Mouse (Mus musculus) mature B cell (primary cell): ENCODE data around the gene Slc9b1.

ENCODE experiments used
- in situ Hi-C: fragments of 300-500 bp; cut with MboI; formaldehyde crosslinking; loops from 2 replicates; pipeline ENCODE4 v1.14.3; 2019

Slc9b1 gene

DNA sequence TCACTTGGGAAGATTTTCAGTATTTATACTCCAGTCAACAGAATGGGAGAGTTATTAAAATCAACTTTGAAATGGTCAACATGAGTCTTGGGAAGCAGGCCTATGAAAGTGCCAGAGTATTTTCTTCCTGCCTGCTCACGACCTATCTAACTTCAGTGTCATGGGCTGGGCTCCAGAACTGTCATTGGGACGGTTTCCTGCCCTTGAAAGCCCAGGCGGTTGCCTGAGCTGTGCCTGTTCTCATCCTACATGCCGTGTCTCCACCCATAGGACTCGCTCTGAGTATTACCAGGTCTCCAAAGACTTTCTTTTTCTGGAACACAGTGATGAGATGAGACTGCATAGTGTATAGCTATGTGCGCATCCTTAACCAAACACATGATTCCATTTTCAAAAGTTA is 45.4 kb downstream of the Slc9b1 start:
- in situ Hi-C loops: no loop called here

DNA sequence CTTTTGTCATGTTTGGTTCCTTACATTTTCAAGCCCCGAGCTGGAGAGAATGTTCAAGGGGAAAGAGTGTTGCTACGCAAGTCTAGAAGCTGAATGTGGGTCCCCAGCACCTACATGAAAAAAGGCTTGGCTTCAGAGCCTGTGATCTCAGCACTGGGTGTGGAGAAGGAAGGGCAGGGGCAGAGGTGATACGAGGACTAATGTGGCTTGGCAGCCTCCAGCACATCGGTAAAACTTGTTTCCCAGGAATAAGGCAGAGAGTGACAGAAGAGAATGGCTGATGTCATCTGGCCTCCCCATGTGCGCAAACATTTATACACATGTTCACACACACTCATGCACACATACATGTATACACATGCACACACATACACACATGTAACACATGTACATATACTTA is 47.3 kb downstream of the Slc9b1 start:
- in situ Hi-C loops: no loop called here

DNA sequence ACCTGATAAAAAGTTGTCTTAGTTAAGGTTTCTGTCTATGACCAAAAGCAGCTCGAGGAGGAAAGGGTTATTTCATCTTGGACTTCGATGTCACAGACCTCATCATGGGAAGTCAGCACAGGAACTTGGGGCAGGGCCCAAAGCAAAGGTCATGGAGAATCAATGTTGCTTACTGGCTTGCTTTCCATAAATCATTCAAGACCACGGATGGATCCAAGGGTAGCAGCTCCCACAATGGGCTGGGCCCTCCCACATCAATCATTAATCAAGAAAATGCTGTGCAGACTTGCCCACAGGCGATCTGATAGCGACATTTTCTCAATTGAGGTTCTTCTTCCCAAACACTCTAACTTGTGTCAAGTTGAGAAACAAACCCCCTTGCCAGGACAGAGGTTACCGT is 48.3 kb downstream of the Slc9b1 start:
- in situ Hi-C loops: no loop called here

- in situ Hi-C loops: no loop called here
Measured at GRCm38 (mm10) chr3:135397112-135397511, 49.3 kb downstream of the Slc9b1 start.

DNA sequence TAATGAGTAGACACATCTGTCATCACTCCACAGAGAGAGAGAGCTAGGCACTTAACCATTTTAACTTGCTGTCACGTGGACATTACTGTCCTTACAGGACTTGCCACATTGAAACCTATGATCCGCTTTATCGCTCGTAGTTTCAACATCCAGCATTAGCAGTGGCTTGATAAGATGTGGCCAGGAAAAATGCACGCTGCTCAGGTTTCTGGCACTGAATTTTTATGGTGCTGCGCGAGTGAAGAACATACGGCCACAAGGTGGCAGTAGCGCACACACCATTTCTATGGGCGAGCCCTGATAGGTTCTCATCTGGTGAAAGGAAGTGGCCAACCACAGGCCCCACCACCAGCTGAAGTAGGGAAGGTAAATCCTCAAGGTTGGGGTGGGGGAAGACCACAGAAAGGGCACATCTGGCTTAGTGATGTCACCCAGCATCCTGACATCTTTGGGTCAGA is 54.4 kb downstream of the Slc9b1 start:
- in situ Hi-C loops: no loop called here

DNA sequence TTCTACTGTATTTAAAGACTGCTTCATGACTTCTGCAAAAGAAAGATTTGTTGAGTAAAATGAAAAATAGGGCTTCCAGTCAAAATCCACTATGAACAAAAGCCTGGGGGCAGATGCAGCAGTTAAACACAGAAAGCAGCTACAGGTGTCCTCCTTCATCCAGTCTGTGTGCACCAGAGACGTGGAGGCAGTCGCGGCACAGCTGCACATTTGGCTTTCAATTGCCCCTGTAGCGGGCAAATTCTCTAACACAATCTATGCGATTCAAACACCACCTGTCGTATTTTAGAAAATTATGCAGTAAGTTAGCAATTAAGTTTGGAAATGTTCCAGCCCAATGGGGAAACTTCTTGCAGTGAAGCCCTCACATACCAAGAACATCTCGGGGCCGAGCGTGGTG is 55.4 kb downstream of the Slc9b1 start:
- in situ Hi-C loops: no loop called here

DNA sequence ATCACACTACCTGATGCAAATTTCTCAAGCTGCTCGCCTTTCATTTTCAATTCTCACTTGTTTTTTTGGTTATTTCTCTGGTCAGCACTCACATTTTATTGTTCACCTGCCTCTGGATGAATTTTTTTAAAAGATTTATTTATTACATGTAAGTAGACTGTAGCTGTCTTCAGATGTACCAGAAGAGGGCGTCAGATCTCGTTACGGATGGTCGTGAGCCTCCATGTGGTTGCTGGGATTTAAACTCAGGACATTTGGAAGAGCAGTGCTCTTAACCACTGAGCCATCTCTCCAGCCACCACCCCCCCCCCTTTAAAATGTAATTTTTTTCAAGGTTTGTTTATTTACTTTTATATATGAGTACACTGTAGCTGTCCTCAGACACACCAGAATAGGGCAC is 56.0 kb downstream of the Slc9b1 start:
- in situ Hi-C loops: no loop called here

GRCm38 (mm10) chr3:135404599-135404998 is 56.8 kb downstream of the Slc9b1 start:
- in situ Hi-C loops: no loop called here

DNA sequence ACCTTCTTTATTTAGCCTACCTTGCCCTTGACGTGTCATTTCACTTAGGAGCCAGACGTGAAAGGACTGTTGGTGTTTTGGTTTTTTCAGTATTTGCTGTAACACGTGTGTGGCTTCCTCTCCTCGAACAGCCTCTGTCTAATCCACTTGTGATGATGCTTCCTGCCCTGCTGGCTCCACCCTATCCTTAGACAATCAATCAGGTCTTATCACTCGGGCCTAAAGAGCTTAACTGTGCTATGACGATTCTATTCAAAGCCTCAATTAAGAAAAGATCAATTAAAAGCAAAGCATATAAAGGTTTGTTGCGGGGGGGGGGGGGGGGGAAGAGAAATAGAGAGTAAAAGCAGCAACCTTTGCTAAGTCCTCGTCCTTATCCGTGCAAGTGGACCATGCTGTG is 59.5 kb downstream of the Slc9b1 start:
- in situ Hi-C loops: no loop called here

- in situ Hi-C loops: no loop called here
Measured at GRCm38 (mm10) chr3:135409219-135409618, 61.4 kb downstream of the Slc9b1 start.

DNA sequence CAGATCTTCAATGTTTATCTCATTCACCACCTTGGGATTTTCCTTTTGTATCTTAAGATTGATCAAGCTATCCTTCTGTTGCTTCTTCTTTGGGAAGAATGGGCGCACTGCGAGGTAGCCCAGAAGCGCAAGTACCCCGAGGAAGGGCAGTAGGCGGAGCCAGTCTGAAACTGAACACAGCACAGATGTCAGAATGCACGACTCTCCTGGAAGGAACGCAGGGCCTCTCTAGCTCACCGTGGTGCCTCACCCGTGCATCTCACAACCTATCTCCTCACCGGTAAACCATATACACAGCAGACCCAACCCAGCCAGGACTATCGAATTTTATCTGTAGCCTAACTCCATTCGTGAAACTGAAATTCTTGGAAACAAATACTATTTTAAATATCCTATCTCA is 63.2 kb downstream of the Slc9b1 start:
- in situ Hi-C loops: no loop called here

DNA sequence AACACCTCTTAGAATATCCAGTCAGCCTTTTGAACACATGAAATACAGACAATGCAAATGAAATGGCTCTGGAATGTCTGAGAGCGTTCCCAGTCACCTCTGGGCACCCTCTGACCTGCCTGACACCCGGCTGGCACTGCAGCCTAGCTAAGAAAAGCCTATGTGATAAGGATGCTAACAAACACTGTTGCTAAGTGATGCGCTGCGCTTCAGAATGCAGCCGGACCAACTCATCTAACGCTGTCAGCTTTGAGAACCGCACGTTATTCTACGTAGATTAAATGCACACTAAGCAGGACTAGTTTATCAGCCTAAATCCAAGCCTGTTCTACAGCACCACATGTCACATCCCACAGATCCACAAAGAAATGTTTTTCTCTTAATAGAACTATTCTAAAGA is 64.0 kb downstream of the Slc9b1 start:
- in situ Hi-C loops: no loop called here

DNA sequence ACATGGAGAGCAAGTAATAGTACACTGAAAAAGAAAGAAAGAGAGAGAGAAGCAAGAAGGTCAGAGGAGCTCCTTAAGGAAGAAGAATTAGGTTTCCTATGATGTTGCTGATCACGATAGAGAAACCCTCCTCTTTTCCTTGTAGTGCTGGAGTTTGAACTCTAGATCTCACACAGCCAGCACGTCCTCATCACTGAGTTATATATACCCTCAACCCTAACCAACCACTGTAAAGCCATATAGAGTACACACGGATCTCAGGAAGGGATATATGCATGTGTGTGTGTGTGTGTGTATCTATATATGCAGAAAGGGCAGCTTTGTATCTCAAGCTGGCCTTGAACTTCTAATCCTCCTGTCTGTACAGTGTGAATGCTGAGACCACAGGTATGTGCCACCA is 69.4 kb downstream of the Slc9b1 start:
- in situ Hi-C loops: no loop called here

DNA sequence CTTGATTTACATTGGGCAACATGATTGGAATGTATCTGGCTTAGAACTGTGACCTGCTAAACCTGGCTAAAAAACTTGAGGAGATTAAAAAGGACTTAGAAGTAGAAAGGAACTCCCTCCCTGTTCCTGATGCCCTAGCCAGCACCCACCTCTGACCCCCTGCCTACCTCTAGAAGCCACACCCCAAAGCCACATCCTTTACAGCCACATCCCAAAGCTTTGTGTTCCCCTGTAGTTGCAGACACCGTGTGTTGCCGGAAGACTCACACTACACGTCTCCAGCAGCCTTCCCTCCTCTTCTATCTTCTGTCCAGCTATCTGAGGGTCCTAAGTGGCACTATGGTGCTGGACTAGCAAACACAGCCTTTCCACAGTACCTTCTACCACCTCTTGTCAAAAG is 70.0 kb downstream of the Slc9b1 start:
- in situ Hi-C loops: no loop called here

DNA sequence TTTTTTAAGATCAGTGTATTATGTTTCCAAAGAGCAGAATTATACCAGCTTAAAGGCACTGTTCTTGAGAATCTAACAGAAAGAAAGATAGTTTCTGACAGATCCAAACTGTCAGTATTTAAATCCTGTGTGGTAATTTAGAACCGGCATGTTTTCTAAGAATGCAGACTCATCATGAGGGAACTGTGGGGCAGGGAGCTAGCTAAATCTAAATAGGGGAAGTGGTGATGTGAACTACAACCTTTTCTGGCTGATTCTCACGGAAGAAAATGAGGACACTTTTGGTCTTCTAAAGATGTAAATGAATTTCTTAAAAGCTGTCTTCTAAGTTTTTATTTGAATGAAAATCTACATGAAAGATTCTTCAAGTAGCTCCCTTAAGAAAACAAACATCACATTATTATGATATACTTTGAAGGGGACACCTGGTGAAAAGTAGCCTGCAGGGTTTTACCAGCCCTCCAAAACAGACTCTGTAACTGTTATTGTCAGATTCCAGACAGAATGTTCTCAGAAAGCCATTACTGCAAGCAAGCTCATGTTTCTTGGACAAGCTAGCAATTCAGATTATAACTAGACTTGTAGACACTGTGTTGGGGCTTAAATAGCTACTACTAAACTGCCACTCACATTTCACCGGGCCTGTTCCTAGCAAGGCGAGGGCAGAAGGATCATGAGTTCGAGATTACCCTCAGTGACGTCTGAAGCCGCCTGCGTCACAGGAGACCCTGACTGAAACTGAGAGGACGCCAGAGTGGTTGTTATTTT is 72.9 kb downstream of the Slc9b1 start:
- in situ Hi-C loops: no loop called here

DNA sequence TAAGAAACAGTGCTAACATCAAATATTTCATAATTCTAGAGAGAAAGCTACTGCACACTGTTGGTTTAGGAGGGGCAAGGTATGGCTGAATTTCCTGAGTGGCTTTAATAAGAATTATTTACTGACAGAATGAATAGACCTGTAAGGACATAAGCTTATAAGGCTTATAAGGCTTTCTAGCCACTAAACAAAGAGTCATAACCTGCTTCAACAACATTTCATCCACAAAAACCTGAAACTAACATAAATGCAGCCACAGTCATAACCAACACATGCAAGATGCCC is 73.4 kb downstream of the Slc9b1 start:
- in situ Hi-C loops: no loop called here

DNA sequence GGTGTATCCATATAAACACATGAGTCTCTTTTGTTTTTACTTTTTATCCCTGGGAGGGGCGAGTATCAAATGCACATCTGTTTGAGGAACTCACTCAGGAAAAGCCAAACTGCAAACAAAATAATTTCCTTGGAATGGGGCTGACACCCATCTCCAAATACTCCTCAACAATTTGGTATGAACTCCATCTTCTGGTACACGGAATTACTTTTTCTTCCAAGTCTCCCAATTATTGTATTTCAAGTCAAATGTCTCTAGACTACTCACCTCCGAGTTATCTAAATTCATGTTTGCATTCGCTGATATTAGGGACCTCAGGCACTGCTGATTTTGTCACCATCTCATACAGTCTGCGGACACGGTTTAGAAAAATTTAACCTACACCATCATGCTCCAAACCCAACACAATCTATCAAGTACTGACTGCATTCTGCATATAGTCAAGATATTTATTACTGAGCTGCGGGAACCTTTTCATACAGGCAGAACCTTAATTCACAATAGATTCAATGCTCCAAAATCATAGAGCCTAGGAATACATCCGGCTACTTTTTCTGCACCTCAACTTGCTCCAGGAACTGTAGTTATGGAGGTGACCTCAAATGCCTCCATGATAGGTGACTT is 74.5 kb downstream of the Slc9b1 start:
- in situ Hi-C loops: no loop called here

- in situ Hi-C loops: no loop called here
Measured at GRCm38 (mm10) chr3:135422856-135423607, 75.2 kb downstream of the Slc9b1 start.

DNA sequence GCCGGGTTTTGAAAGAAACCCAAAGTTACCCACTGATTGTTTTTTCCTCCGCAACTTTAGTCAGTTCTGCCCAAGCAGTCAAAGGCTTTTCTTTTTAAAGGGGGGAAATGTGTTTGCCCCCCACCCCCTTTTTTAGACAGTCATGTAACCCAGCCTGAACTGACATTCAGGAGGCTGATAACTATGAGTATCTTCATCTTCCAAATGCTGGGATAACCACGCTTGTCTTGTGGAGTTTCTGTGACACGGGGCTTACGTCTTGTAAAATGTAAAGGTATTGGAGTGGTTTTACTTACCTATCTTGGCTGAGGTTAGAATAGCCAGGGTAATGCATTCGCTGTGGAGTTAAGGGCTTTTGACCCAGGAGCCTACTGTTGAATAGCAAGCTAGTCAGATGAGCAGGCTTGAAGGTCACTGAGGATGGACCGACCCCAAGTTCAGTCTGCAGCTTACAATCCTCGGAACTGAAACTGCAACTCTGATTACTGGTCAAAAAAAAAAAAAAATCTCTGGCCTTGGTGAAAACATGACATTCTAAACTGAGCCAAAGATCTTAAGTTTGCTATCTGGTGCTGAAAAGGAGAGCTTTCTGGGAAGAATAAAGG is 75.9 kb downstream of the Slc9b1 start, which contains the start of gene Cisd2:
Gene Cisd2 (minus strand): TSS at position 318 of the 605 bp plus-strand sequence.
- in situ Hi-C loops: no loop called here

- in situ Hi-C loops: no loop called here
Measured at GRCm38 (mm10) chr3:135436901-135437616, 89.2 kb downstream of the Slc9b1 start.

- in situ Hi-C loops: no loop called here
Measured at GRCm38 (mm10) chr3:135437758-135438495, 90.1 kb downstream of the Slc9b1 start, which contains the start of gene Ube2d3. Ube2d3 (plus strand) TSS chr3:135438149.
